Mouse (Mus musculus) stomach, embryonic 14.5 days (tissue): ENCODE results near the gene Sap30. TPM values are rescaled to one million over a fixed set of nuclear protein-coding genes. Genes with fewer than 3 reads are reported as not detected.
"Not testable (repeated sequence)": the region's sequence is repeated elsewhere in the genome, so short reads cannot be mapped to it uniquely, and the experiment has no call there.

Experiments
- ATAC-seq: fragments of 200-750 bp; cut with Nextera tagmentation; 2 replicates; pipeline ENCODE4 v1.8.0; 2017; ENCODE audit warnings: low read depth, moderate TSS enrichment; ENCODE audit not compliant: insufficient number of reproducible peaks, insufficient read depth, low FRiP score
- H3K27ac ChIP-seq: fragments of 300-500 bp; sonication (generic); 2 replicates; pipeline ENCODE4 v1.5.1; 2014; ENCODE audit warnings: mild to moderate bottlenecking, low read length, moderate library complexity, mixed read lengths
- H3K27me3 ChIP-seq: fragments of 300-500 bp; sonication (generic); 2 replicates; pipeline ENCODE4 v1.6.1; 2014; ENCODE audit warnings: low read length, control low read depth, mixed read lengths; ENCODE audit not compliant: control insufficient read depth, insufficient read depth
- H3K36me3 ChIP-seq: fragments of 300-500 bp; sonication (generic); 2 replicates; pipeline ENCODE4 v1.6.1; 2014; ENCODE audit warnings: mild to moderate bottlenecking, control low read depth, low read length, moderate library complexity, mixed read lengths; ENCODE audit not compliant: control insufficient read depth, insufficient read depth
- H3K4me1 ChIP-seq: fragments of 300-500 bp; sonication (generic); 2 replicates; pipeline ENCODE4 v1.6.1; 2014; ENCODE audit warnings: low read length, control low read depth, mixed read lengths; ENCODE audit not compliant: control insufficient read depth, insufficient read depth
- H3K4me2 ChIP-seq: fragments of 300-500 bp; sonication (generic); replicated peaks from 2 replicates; pipeline ENCODE4 v1.6.1; 2014; ENCODE audit warnings: low read depth, low read length, control low read depth
- H3K4me3 ChIP-seq: fragments of 300-500 bp; sonication (generic); 2 replicates; pipeline ENCODE4 v1.5.1; 2014; ENCODE audit warnings: low read depth, low read length, control low read depth
- H3K9ac ChIP-seq: fragments of 300-500 bp; sonication (generic); replicated peaks from 2 replicates; pipeline ENCODE4 v1.6.1; 2014; ENCODE audit warnings: low read depth, mild to moderate bottlenecking, control low read depth, low read length, moderate library complexity, mixed read lengths
- H3K9me3 ChIP-seq: fragments of 300-500 bp; sonication (generic); 2 replicates; pipeline ENCODE4 v1.6.1; 2016; ENCODE audit warnings: low read depth, low read length, control low read depth; ENCODE audit not compliant: control insufficient read depth
- WGBS: fragments of 180-500 bp; shearing (Covaris S2); extraction: QIAGEN DNeasy Blood & Tissue Kit; methylation state at CpG from one replicate; pipeline ENCODE4 v1.1.7; 2014; 5-methylcytosine and 5-hydroxymethylcytosine counted together
- polyA plus RNA-seq: library from polyadenylated mRNA; unstranded; fragments of >200 nt; fragmentation: Nextera tagmentation; extraction: Ambion mirVana; gene quantifications from 2 replicates; pipeline ENCODE4 v1.2.1, GENCODE M21; 2014

Sap30 gene
- polyA plus RNA-seq, 1 experiment from 2014 or later = 43.6 TPM

DNA sequence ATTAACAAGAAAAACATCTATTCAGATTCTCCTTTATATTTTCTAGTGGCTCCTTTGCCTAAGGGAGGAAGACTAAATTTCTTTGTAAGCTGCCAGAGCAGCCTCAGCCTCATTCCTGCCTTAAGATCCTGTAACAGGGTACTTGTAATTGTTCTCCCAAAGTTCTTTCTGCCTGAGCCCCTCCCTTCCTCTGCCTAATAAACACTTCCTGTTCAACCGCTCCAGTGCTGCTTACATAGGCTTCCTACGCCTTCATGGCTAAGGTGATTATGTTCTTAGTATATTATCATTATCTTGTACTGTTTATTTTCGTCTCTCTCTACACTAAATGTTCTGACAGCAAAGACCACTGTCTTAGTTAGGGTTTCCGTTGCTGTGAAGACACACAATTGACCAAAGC, 21.0 kb upstream of the Sap30 start:
- ATAC-seq = no peak
- 78% methylated on average over 4 of the region's 4 CpGs for WGBS
- Histone ChIP-seq H3K9me3 (no peaks in the 10 kb centered on the region), H3K4me1 (no peaks in the 10 kb centered on the region; the same call in 1 of the 2 replicates), H3K4me2 (no peak overlapping the region), H3K27me3 (no peaks in the 10 kb centered on the region), H3K9ac (no peak overlapping the region), H3K36me3 (peaks cover 4% of the 10 kb centered on the region; the same call in 1 of the 2 replicates), H3K4me3 (no peak overlapping the region), H3K27ac (no peak overlapping the region)

DNA sequence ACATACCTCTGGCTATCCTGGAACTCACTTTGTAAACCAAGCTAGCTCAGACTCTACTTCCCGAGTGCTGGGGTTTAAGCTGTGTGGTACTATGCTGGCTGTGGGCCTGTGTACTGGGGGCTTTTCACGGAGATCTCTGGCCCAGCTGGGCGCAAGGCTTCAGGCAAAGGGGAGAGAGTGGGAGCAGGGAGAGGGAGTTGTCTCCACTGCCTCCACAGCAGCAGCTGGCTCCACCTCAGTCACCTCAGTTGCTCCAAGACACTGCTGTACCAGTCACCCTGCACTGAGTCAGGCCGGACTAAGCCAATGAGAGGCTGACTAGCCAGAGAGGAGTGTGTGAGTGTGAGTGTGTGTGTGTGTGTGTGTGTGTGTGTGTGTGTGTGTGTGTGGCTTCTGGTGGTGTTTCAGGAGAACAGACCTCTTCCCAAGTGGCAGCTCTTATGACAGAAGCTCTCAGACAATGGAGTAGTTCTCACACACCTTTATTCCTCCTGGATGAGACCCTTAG, 19.9 kb upstream of the Sap30 start:
- Histone ChIP-seq H3K4me1 (no peaks in the 10 kb centered on the region; the same call in 1 of the 2 replicates), H3K36me3 (no peaks in the 10 kb centered on the region), H3K4me3 (no peak overlapping the region), H3K27ac (no peak overlapping the region), H3K9me3 (no peaks in the 10 kb centered on the region), H3K27me3 (no peaks in the 10 kb centered on the region), H3K4me2 (no peak overlapping the region), H3K9ac (no peak overlapping the region)
- WGBS = 90% methylated on average over 4 of the region's 4 CpGs
- ATAC-seq = no peak

DNA sequence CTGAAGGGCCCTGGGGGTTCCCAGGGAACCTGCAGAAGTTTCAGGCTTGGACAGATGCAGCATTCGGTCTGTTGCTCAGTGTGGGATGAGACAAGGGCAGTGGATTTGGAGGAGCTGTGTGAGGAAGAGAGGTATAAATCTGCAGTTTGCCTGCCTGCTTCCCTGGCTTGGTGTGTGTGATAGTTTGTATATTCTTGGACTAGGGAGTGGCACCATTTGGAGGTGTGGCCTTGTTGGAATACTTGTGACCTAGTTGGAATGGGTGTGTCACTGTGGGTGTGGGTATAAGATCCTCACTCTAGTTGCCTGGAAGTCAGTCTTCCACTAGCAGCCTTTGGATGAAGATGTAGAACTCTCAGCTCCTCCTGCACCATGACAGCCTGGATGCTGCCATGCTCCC, 17.8 kb upstream of the Sap30 start:
- ATAC-seq, H3K4me1 ChIP-seq, H3K9ac ChIP-seq, H3K4me2 ChIP-seq, H3K9me3 ChIP-seq, H3K36me3 ChIP-seq, H3K27me3 ChIP-seq, H3K4me3 ChIP-seq, H3K27ac ChIP-seq: not testable (repeated sequence)
- WGBS = 87% methylated on average over 1 of the region's 1 CpGs

DNA sequence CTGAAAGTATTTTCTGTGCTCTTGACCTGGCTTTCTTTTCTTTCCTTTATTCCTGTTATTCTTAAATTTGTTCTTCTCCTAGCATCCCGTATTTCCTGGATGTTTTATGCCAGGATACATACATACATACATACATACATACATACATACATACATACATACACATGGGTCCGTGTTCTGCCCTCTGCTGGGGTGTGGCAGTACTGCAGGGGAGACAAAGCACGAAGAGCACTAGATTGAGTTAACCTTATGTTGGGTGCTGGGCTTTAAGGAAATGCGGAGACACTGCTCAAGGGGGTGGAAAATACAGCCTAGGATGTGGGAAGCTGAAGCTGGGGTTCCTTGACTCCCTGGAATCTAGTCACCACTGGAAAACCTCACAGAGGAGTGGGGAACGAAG, 16.0 kb upstream of the Sap30 start:
- 62% methylated on average over 5 of the region's 5 CpGs for WGBS
- Histone ChIP-seq H3K36me3 (no peaks in the 10 kb centered on the region), H3K4me3 (no peak overlapping the region), H3K9ac (no peak overlapping the region), H3K4me2 (no peak overlapping the region), H3K9me3 (no peaks in the 10 kb centered on the region), H3K27me3 (no peaks in the 10 kb centered on the region), H3K4me1 (peaks cover 5% of the 10 kb centered on the region; the same call in 1 of the 2 replicates), H3K27ac (no peak overlapping the region)
- no peak for ATAC-seq

DNA sequence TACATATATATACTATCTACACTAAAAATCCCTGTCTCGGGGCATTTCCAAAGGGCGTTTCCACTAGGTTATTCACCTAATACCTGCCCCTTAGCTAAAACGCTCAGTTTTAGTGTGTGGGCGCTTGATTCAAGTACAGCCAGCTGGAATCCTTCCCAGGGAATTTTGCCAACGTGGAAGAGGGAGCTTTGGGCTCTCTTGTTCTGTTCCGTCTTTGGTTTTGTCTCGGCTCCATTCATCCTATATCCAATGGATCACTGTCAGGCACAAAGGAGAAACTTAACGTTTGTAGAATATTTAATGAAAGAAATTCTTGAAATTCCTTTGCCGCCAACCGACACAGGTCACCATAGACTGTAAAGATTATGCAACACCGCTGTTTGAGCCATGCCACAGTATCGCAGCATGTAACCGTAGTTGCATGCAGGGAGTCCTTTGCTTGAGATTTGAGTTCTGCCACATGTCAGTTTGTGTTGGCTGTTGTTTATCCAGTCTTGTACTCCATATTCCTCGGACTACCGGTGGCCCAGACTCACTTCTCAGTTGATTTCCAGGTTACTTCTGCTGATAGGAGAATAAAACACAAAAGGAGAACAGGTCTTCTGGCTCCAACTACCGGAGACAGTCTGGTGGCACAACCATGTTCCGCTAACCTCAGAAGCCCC, 11.3 kb upstream of the Sap30 start:
- ATAC-seq = peak; percentile 72; the same call in 1 of the 2 replicates
- Histone ChIP-seq H3K9me3 (no peaks in the 10 kb centered on the region), H3K9ac (no peak overlapping the region), H3K27ac (no peak overlapping the region), H3K4me3 (no peak overlapping the region), H3K4me2 (peak overlapping the region; percentile 15), H3K36me3 (no peaks in the 10 kb centered on the region), H3K4me1 (peaks cover 5% of the 10 kb centered on the region; the same call in 1 of the 2 replicates), H3K27me3 (no peaks in the 10 kb centered on the region)
- WGBS = 31% methylated on average over 17 of the region's 17 CpGs

DNA sequence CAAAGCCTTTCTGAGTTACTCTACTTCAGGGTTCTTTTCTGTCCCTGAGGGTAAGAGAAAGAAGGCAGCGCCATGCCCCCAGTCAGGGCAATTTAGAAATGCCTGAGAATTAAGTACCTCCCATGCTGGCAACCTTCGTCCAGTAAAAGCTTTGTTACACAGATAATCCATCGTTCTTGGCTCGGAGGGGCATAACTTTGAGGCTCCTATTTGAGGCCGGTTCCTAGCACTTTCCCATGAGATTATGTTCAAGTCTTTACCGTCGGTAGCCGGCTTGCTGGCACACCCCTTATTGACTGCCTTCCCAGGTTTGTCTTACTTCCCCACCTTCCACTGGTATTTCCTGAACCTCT, 10.8 kb upstream of the Sap30 start:
- H3K27ac ChIP-seq = no peak overlapping the region
- no peak overlapping the region for H3K4me3 ChIP-seq

DNA sequence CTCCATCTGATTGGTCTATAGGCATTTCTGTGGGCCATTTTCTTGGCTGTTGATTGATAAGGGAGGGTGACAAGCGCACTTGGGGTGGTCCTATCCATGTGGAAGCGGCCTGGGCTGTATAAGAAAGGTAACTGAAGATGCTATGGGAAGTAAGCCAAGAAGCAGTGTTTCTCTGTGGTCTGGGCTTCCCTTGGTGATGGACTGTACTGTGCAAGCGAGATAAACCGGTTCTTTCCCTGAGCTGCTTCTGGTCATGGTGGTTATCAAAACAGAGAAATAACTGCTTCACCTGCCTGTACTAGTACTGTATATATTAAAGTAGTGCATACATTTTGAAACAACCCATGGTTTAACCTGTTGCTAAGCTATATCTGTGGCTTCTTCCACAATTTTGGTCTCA, 4.2 kb upstream of the Sap30 start:
- Histone ChIP-seq H3K4me1 (no peaks in the 10 kb centered on the region), H3K9ac (no peak overlapping the region), H3K9me3 (no peaks in the 10 kb centered on the region), H3K4me2 (no peak overlapping the region), H3K27ac (no peak overlapping the region), H3K36me3 (no peaks in the 10 kb centered on the region), H3K27me3 (no peaks in the 10 kb centered on the region), H3K4me3 (no peak overlapping the region)
- 93% methylated on average over 4 of the region's 4 CpGs for WGBS
- no peak for ATAC-seq

More for the DNA sequence above, 10.8 kb upstream of the Sap30 start:
- no peak; the same call in 1 of the 2 replicates for ATAC-seq
- 45% methylated on average over 8 of the region's 8 CpGs for WGBS
- Histone ChIP-seq H3K27me3 (no peaks in the 10 kb centered on the region), H3K36me3 (no peaks in the 10 kb centered on the region), H3K4me1 (peaks cover 5% of the 10 kb centered on the region; the same call in 1 of the 2 replicates), H3K4me2 (peak overlapping the region; percentile 15; the same call in 1 of the 2 replicates), H3K9ac (no peak overlapping the region), H3K9me3 (no peaks in the 10 kb centered on the region)

DNA sequence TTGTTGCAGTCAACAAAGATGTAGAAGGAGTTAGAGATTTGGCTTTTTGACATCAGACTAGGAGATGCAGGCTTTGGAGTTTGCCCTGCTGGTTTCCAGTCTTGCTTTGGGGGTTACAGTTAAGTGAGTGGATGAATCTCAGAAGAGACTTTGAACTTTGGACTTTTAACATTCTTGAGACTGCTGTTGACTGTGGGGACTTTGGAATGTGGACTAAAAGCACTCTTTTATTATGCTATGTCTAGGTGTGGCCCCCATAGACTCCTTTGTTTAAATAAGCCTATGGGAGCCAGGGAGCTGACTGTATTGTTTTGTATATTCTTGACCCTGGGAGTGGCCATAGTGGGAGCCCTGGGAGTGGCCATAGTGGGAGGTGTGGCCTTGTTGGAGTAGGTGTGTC, 2.2 kb upstream of the Sap30 start:
- Histone ChIP-seq H3K9ac (no peak overlapping the region), H3K27me3 (no peaks in the 10 kb centered on the region), H3K4me1 (peaks cover 6% of the 10 kb centered on the region), H3K4me3 (no peak overlapping the region), H3K27ac (no peak overlapping the region), H3K36me3 (no peaks in the 10 kb centered on the region), H3K4me2 (no peak overlapping the region), H3K9me3 (no peaks in the 10 kb centered on the region)
- ATAC-seq = peak; percentile 19; the same call in 1 of the 2 replicates

DNA sequence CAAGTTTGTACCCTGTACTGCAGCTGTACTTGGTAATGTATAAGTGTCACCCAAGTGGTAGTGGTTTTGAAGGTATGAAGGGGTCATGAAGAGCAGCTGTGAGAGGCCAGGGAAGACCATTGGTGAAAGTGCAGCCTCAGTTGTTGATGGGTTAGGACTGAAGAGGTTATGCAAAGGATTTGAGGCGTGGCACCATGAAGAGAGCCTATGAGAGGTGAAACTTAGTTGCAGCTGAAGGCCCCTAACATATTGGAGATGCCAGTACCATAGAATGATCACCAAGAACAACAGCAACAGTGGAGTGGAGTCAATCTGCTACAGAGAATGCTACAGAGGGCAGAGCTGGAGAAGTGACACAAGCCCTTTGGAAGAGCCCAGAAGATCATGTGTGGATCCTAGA, 1.7 kb upstream of the Sap30 start:
- peaks cover 6% of the 10 kb centered on the region for H3K4me1 ChIP-seq
- no peak for ATAC-seq
- no peak overlapping the region for H3K27ac ChIP-seq
- no peaks in the 10 kb centered on the region for H3K27me3 ChIP-seq
- H3K9ac ChIP-seq = no peak overlapping the region
- H3K4me3 ChIP-seq = no peak overlapping the region
- WGBS = 97% methylated on average over 1 of the region's 1 CpGs
- no peaks in the 10 kb centered on the region for H3K36me3 ChIP-seq
- no peaks in the 10 kb centered on the region for H3K9me3 ChIP-seq
- H3K4me2 ChIP-seq = no peak overlapping the region
